Mouse (Mus musculus): ENCODE results near the gene Nit2. TPM values are rescaled to one million over a fixed set of nuclear protein-coding genes. Genes with fewer than 3 reads are reported as not detected.

Nit2 gene
- polyA plus RNA-seq (2015; fragmentation: Illumina TruSeq; extraction: RNeasy Lipid Tissue Mini Kit (QIAGEN cat#74804); ENCODE audit: low read depth, low replicate concordance) = 27.0 TPM

GRCm38 (mm10) chr16:57166611-57167513 is at the start of gene Nit2:
Gene Nit2, minus strand, starts transcription at chr16:57167341.

GRCm38 (mm10) chr16:57120913-57121815 is 46.0 kb downstream of the Nit2 start, which contains the start of gene Tomm70a:
Gene Tomm70a, plus strand, starts transcription at chr16:57121703.

Other genes starting within 250 kb of the Nit2 start
- 1.7 TPM for gene Lnp1, start 239.3 kb downstream of the Nit2 start, polyA plus RNA-seq (2015; fragmentation: Illumina TruSeq; extraction: RNeasy Lipid Tissue Mini Kit (QIAGEN cat#74804); ENCODE audit: low read depth, low replicate concordance)
- gene Tmem45a2, start 96.0 kb downstream of the Nit2 start, polyA plus RNA-seq (2015; fragmentation: Illumina TruSeq; extraction: RNeasy Lipid Tissue Mini Kit (QIAGEN cat#74804); ENCODE audit: low read depth, low replicate concordance) = not detected
- 101 TPM for gene Tomm70a, start 45.6 kb downstream of the Nit2 start, polyA plus RNA-seq (2015; fragmentation: Illumina TruSeq; extraction: RNeasy Lipid Tissue Mini Kit (QIAGEN cat#74804); ENCODE audit: low read depth, low replicate concordance)
- gene Tbc1d23, start 64.2 kb upstream of the Nit2 start, polyA plus RNA-seq (2015; fragmentation: Illumina TruSeq; extraction: RNeasy Lipid Tissue Mini Kit (QIAGEN cat#74804); ENCODE audit: low read depth, low replicate concordance) = 40.6 TPM
- 0.49 TPM for gene Tmem30c, start 125.5 kb upstream of the Nit2 start, polyA plus RNA-seq (2015; fragmentation: Illumina TruSeq; extraction: RNeasy Lipid Tissue Mini Kit (QIAGEN cat#74804); ENCODE audit: low read depth, low replicate concordance)
- gene Filip1l, start 185.8 kb upstream of the Nit2 start, polyA plus RNA-seq (2015; fragmentation: Illumina TruSeq; extraction: RNeasy Lipid Tissue Mini Kit (QIAGEN cat#74804); ENCODE audit: low read depth, low replicate concordance) = 3.5 TPM